Mouse (Mus musculus) embryonic facial prominence, embryonic 12.5 days (tissue): ENCODE results near the gene Krtap1-5. TPM values are rescaled to one million over a fixed set of nuclear protein-coding genes. Genes with fewer than 3 reads are reported as not detected.

ENCODE experiments used
- polyA plus RNA-seq: library from polyadenylated mRNA; unstranded; fragments of >200 nt; fragmentation: Nextera tagmentation; extraction: Ambion mirVana; gene quantifications from 2 replicates; pipeline ENCODE4 v1.2.1, GENCODE M21; 2016

The Krtap1-5 gene
- polyA plus RNA-seq, 1 experiment from 2014 or later = not detected

Other genes starting within 250 kb of the Krtap1-5 start
- not detected in 2 replicates for gene Krt26, start 243.1 kb downstream of the Krtap1-5 start, polyA plus RNA-seq
- not detected in 2 replicates for gene Krt27, start 229.9 kb downstream of the Krtap1-5 start, polyA plus RNA-seq
- gene Krt28, start 206.1 kb downstream of the Krtap1-5 start, polyA plus RNA-seq = 0.18 and 0.29 TPM in 2 replicates
- gene Krt10, start 191.7 kb downstream of the Krtap1-5 start, polyA plus RNA-seq = 34.6 and 35.3 TPM in 2 replicates
- not detected in 2 replicates for gene Krt12, start 158.8 kb downstream of the Krtap1-5 start, polyA plus RNA-seq
- 0.40 and 0.42 TPM in 2 replicates for gene Krt20, start 142.9 kb downstream of the Krtap1-5 start, polyA plus RNA-seq
- gene Krt23, start 87.9 kb downstream of the Krtap1-5 start, polyA plus RNA-seq = 0.61 and 2.4 TPM in 2 replicates
- gene Krt39, start 59.7 kb downstream of the Krtap1-5 start, polyA plus RNA-seq = not detected in 2 replicates
- gene Krt40, start 37.9 kb downstream of the Krtap1-5 start, polyA plus RNA-seq = not detected in 2 replicates
- not detected in 2 replicates for gene Krtap3-3, start 30.2 kb downstream of the Krtap1-5 start, polyA plus RNA-seq
- gene Krtap3-2, start 24.2 kb downstream of the Krtap1-5 start, polyA plus RNA-seq = not detected in 2 replicates
- gene Gm11939, start 21.6 kb downstream of the Krtap1-5 start, polyA plus RNA-seq = not detected in 2 replicates
- gene Krtap3-1, start 14.4 kb downstream of the Krtap1-5 start, polyA plus RNA-seq = not detected in 2 replicates
- not detected in 2 replicates for gene Krtap1-4, start 2.6 kb upstream of the Krtap1-5 start, polyA plus RNA-seq
- gene Krtap1-3, start 10.3 kb upstream of the Krtap1-5 start, polyA plus RNA-seq = not detected in 2 replicates
- gene Krtap9-3, start 17.1 kb upstream of the Krtap1-5 start, polyA plus RNA-seq = not detected in 2 replicates
- not detected in 2 replicates for gene Gm11938, start 22.3 kb upstream of the Krtap1-5 start, polyA plus RNA-seq
- not detected in 2 replicates for gene Gm11937, start 29.2 kb upstream of the Krtap1-5 start, polyA plus RNA-seq
- not detected in 2 replicates for gene Krtap2-4, start 33.8 kb upstream of the Krtap1-5 start, polyA plus RNA-seq
- gene Gm11562, start 39.4 kb upstream of the Krtap1-5 start, polyA plus RNA-seq = not detected in 2 replicates
- gene Krtap4-1, start 47.2 kb upstream of the Krtap1-5 start, polyA plus RNA-seq = not detected in 2 replicates
- not detected in 2 replicates for gene Krtap4-2, start 54.1 kb upstream of the Krtap1-5 start, polyA plus RNA-seq
- not detected in 2 replicates for gene Krtap4-7, start 63.1 kb upstream of the Krtap1-5 start, polyA plus RNA-seq
- gene Gm11555, start 69.2 kb upstream of the Krtap1-5 start, polyA plus RNA-seq = not detected in 2 replicates
- not detected in 2 replicates for gene Gm11563, start 77.9 kb upstream of the Krtap1-5 start, polyA plus RNA-seq
- gene Krtap4-6, start 84.9 kb upstream of the Krtap1-5 start, polyA plus RNA-seq = not detected in 2 replicates
- not detected in 2 replicates for gene Gm14190, start 109.7 kb upstream of the Krtap1-5 start, polyA plus RNA-seq
- not detected in 2 replicates for gene Gm14180, start 153.3 kb upstream of the Krtap1-5 start, polyA plus RNA-seq
- gene Gm11595, start 191.9 kb upstream of the Krtap1-5 start, polyA plus RNA-seq = not detected in 2 replicates
- gene Krtap4-8, start 199.7 kb upstream of the Krtap1-5 start, polyA plus RNA-seq = not detected in 2 replicates
- gene Krtap4-9, start 204.2 kb upstream of the Krtap1-5 start, polyA plus RNA-seq = not detected in 2 replicates
- not detected in 2 replicates for gene Gm11596, start 212.5 kb upstream of the Krtap1-5 start, polyA plus RNA-seq
- not detected in 2 replicates for gene Gm11569, start 217.9 kb upstream of the Krtap1-5 start, polyA plus RNA-seq
- not detected in 2 replicates for gene Gm11554, start 223.4 kb upstream of the Krtap1-5 start, polyA plus RNA-seq
- gene Krtap4-13, start 228.9 kb upstream of the Krtap1-5 start, polyA plus RNA-seq = not detected in 2 replicates
- gene Gm11564, start 234.7 kb upstream of the Krtap1-5 start, polyA plus RNA-seq = not detected in 2 replicates